Mouse (Mus musculus) thymus, adult 2 months (tissue): Measurements from ENCODE around the gene Duox2.

Experiments used
- CTCF ChIP-seq: fragments of 200-500 bp; IDR thresholded peaks from 2 replicates; pipeline ENCODE4 v1.5.1; 2012; ENCODE audit warnings: mild to moderate bottlenecking, control low read depth, low read length, moderate library complexity, borderline replicate concordance; ENCODE audit not compliant: control insufficient read depth, poor library complexity, insufficient read depth; ENCODE audit errors: extremely low read depth
- POLR2A ChIP-seq: fragments of 200-500 bp; IDR thresholded peaks from 2 replicates; pipeline ENCODE4 v1.6.1; 2012; ENCODE audit warnings: mild to moderate bottlenecking, low read length, control low read depth, moderate library complexity; ENCODE audit not compliant: control insufficient read depth, poor library complexity, insufficient read depth; ENCODE audit errors: extremely low read depth

GRCm38 (mm10) chr2:122317384-122317783 is 19.1 kb upstream of the Duox2 start:
- TF ChIP-seq CTCF (no peak), POLR2A (no peak)
